Mouse (Mus musculus) heart, adult 11 months (tissue): ENCODE measurements around the gene Os9.
"Not testable (repeated sequence)": the region's sequence is repeated elsewhere in the genome, so short reads cannot be mapped to it uniquely, and the experiment has no call there.

ENCODE experiments used
- DNase-seq: peaks from one replicate; pipeline ENCODE4 v3.0.0; 2022

The Os9 gene

DNA sequence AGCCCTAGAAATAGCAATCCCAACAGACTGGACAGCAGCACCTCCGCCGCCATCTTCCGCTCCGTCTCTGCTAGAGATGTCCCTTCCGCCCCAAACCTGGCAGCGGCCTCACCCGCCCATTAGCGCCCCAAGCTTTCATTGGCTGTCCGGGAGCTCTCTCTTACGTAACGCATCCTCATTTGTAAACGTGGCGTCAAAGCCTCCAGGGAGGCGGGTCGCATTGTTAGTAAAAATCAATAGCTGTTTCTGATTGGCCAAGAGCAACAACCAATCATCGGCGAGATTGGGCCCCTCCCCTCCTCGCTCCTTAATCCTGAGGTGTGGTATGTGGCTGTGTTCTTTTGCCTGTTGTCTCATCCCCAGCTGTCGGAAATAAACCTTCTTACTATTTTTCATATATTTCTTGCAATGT lies at the start of gene Os9:
Gene Os9, minus strand, starts transcription at position 66 of the 412 bp plus-strand sequence.
- peak; percentile 100 for DNase-seq

GRCm38 (mm10) chr10:127170002-127170401 lies 49.1 kb upstream of the Os9 start:
- DNase-seq: peak; percentile 89

GRCm38 (mm10) chr10:127167614-127168192 lies 46.8 kb upstream of the Os9 start:
- DNase-seq: peak; percentile 90

- peak; percentile 92 for DNase-seq
Measured at GRCm38 (mm10) chr10:127166771-127167613, 46.1 kb upstream of the Os9 start.

DNA sequence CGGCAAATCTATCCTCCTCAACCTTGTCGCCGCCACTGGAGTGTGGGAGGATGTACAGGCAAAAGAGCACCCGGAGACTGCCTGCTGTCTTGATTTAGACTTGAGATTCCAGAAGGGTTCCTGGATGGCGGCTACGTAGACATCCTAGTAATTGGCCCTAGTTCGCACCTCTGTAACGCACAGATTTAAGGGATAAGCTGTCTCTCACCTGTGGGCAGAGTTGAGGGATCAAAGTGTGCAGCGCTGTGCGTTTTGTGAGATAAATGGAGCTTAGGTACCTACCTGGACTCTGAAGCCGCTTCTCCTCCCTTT lies 45.4 kb upstream of the Os9 start:
- DNase-seq: no peak

DNA sequence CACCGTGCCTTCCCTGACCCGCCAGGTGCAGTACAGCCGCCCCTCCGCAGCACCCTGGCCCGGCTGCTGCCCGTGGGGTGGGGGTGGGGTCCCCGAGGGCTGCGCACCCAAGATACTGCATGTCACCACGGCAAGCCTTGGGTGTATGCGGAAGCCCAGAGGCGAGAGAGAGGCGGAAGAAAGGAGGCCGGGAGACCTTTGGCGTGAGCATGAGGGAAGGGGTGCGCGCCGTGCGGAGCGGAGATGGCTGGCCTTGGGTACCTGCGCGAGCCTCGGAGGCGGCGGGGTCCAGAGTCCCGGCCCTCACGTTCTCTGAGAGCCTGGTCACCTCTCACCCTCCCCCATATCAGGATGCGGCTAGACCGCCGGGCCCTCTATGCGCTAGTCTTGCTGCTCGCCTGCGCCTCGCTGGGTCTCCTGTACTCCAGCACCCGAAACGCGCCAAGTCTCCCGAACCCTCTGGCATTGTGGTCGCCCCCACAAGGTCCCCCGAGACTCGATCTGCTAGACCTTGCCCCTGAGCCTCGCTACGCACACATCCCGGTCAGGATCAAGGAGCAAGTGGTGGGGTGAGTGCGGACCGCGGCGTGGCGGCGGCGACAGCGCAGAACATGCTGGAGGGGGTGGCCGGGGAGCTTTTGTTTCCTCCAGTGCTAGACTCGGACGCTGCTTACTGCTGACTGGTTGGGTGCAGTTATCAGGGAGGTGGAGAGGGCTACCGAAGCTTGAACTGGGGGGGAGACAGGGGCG lies 44.9 kb upstream of the Os9 start:
- peak; percentile 95 for DNase-seq

- DNase-seq: no peak
Measured at GRCm38 (mm10) chr10:127165354-127165653, 44.4 kb upstream of the Os9 start.

- peak; percentile 97 for DNase-seq
Measured at GRCm38 (mm10) chr10:127164631-127165353, 43.9 kb upstream of the Os9 start, which contains the start of gene B4galnt1. B4galnt1 (plus strand) TSS chr10:127165225.

GRCm38 (mm10) chr10:127164190-127164589 lies 43.3 kb upstream of the Os9 start:
- no peak for DNase-seq

DNA sequence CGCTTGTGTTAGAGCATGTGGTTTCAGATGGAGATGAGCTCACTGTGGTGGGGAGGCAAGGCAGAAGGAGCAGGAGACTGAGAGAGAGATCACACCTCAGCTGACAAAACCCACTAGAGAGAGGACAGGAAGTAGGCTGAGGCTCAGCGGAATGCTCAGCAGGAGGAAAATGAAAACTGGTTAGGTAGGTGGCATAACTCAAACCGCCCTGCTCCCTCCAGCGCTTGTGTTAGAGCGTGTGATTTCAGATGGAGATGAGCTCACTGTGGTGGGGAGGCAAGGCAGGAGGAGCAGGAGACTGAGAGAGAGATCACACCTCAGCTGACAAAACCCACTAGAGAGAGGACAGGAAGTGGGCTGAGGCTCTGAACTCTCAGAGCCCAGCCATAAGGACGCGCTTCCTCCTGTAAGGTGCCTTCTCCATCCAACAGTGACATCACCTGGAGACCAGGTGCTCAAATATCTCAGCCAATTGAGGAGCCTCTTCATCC lies 41.9 kb upstream of the Os9 start:
- not testable (repeated sequence) for DNase-seq

DNA sequence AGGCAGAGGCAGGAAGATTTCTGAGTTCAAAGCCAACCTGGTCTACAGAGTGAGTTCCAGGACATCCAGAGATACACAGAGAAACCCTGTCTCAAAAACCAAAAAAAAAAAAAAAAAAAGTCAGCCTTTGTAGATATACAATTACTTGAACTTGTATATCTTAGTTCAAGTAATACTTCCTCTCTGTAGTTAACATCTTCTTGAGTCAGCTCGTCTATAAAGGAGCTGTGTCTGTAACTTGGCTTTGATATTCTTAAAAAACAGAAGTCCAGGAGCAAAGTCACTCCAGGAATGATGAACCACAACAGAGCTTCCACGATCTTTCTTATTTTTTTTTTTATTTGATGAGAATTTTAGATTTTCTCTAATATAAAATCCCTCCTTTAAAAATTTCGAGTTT lies 39.8 kb upstream of the Os9 start:
- DNase-seq: no peak

DNA sequence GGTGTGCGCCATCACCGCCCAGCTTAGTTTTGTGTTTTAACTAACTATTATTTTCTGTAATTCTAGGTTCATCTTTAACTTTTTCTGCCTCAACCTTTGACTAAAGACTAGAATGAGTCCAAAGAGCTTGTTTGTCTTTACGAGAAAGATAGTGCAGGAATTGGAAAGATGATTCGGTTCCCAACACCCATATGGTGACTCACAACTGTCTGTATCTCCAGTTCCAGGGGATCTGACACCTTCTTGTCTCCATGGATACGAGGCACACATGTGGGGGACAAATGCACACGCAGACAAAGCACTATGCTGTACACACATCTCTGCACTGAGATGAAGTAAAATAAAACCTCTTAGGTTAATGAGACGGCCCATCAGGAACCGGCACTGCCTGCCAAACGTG lies 39.1 kb upstream of the Os9 start:
- DNase-seq: no peak

- DNase-seq: no peak
Measured at GRCm38 (mm10) chr10:127158471-127158870, 37.5 kb upstream of the Os9 start.

- DNase-seq: no peak
Measured at GRCm38 (mm10) chr10:127156511-127156910, 35.6 kb upstream of the Os9 start.

DNA sequence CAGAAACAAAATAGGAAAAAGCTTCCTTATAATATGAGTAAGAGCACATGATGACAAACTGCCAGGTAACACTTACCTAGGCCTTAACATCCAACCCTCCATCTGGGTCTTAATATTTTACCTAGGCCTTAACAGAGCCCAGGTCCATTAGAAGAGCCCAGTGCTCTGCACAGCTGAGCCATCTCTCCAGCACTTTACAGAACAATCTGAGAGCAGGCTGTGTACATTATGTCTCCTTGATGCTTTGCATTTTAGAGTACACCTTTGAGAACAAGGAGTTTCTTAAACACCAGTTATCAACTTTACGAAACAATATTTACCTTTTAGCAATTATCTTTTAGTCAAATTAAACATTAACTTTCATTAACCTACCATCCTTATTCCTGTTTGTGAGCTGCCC lies 35.2 kb upstream of the Os9 start:
- DNase-seq: no peak

DNA sequence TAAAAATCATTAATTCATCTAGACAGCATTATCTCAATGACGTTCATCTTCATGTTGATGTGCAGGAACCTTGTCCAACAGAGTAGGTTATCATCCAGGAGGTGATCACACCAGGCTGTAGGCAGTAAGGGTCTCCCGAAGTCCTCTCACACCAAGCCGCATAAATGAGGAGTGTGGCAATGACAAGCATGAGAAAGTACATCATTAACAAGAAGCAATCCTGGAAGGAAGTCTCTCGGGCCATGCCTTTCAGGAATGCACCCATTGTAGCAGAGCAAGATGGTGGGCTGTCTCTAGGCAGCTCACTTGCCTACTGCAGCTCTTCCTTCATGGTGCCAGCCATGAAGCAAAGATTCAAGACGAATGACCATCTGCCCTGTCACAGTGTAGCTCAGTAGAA lies 33.7 kb upstream of the Os9 start:
- DNase-seq: no peak

GRCm38 (mm10) chr10:127154241-127154640 lies 33.3 kb upstream of the Os9 start:
- DNase-seq: no peak

- DNase-seq: no peak
Measured at GRCm38 (mm10) chr10:127153323-127153722, 32.4 kb upstream of the Os9 start.

DNA sequence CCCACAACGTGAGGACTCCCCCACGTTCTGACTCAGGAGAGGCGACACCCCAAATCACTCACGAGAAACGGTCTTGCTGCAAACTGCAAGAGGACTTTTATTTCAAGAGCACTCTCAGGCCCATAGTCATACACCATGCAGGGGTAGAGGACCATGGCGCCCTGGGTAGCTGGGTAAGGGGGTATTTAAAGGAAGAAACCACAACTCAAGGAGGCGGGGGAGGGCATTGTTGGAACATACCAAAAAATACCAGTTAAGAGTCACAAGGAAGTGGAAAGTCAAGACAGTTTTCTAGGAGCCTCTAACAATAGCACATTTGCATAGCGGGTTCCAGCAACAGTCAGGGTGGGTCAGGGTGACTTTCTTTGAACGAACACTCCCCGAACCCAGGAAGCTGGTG lies 31.6 kb upstream of the Os9 start:
- not testable (repeated sequence) for DNase-seq

- DNase-seq: not testable (repeated sequence)
Measured at GRCm38 (mm10) chr10:127151233-127151632, 30.3 kb upstream of the Os9 start.

- no peak for DNase-seq
Measured at GRCm38 (mm10) chr10:127150471-127150872, 29.5 kb upstream of the Os9 start.

DNA sequence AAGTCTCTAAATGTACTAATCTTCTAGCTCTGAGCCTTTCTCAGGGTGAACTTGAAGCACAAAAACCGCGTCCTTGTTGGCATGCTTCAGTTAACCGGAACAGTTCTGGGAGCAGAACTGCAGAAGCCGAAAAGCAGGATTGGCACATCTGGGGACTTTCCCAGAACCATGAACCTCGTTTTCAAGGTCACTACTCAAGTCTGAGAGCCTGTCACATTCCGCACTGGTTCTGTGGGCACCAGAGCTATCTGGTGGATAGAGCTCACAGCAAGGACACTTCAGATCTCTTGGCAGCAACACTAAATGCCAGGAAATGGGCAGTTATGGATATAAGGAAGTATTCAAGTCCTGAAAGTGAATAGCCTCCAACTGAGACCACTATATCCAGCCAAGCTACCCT lies 26.2 kb upstream of the Os9 start:
- DNase-seq: no peak

- no peak for DNase-seq
Measured at GRCm38 (mm10) chr10:127145303-127145702, 24.4 kb upstream of the Os9 start.
